Comparison of ENCODE assay signal across 22 mouse cellular contexts in genomic region chr17:28524831-28525430, GRCm38 (mm10). TPM values are rescaled to one million over a fixed set of nuclear protein-coding genes. Genes with fewer than 3 reads are reported as not detected.
A peak's percentile ranks its signal among the peaks of the same experiment; 100 is the strongest.
DNase-seq lines count a peak whose midpoint lies in the region; ATAC-seq and TF ChIP-seq lines count a peak whose summit lies in the region.
"Had no signal": no experiment of that assay in that cellular context is flagged by ENCODE, and none has a peak within 500 bp of the region (broad histone marks: within the 10 kb centered on the region; RNA-seq: fewer than 3 reads in every experiment).

No protein-coding gene starts in this region.

- no peaks in the 10 kb centered on the region for H3K36me3 ChIP-seq in heart, embryonic 15.5 days
- no peaks in the 10 kb centered on the region for H3K36me3 ChIP-seq in limb, embryonic 15.5 days
- H3K36me3 ChIP-seq in limb, embryonic 10.5 days: no peaks in the 10 kb centered on the region
- H3K36me3 ChIP-seq in thymus, adult 2 months (ENCODE audit: control insufficient read depth, insufficient read depth, low read length): no peaks in the 10 kb centered on the region
- no peaks in the 10 kb centered on the region for H3K36me3 ChIP-seq in stomach, embryonic 16.5 days (ENCODE audit: control insufficient read depth, insufficient read depth, low read length)
- H3K36me3 ChIP-seq: limb, embryonic 12.5 days; midbrain, embryonic 12.5 days had no signal

- ATAC-seq in heart, embryonic 15.5 days (replicated peaks; ENCODE audit: insufficient number of reproducible peaks, insufficient read depth, low FRiP score, low read depth): no peak
- no peak for ATAC-seq in limb, embryonic 15.5 days (ENCODE audit: insufficient number of reproducible peaks, low FRiP score, low TSS enrichment, low read depth)
- ATAC-seq in stomach, embryonic 16.5 days (ENCODE audit: insufficient read depth, low FRiP score): no peak

- peaks cover 26% of the 10 kb centered on the region for H3K4me1 ChIP-seq in heart, embryonic 15.5 days (replicated peaks)
- H3K4me1 ChIP-seq in limb, embryonic 15.5 days: peaks cover 30% of the 10 kb centered on the region
- peaks cover 39% of the 10 kb centered on the region for H3K4me1 ChIP-seq in limb, embryonic 10.5 days
- H3K4me1 ChIP-seq in thymus, adult 2 months (replicated peaks; ENCODE audit: control insufficient read depth, insufficient read depth, low read length): peaks cover 45% of the 10 kb centered on the region
- peaks cover 20% of the 10 kb centered on the region for H3K4me1 ChIP-seq in stomach, embryonic 16.5 days (ENCODE audit: control insufficient read depth, insufficient read depth, low read length)

- no peak overlapping the region for H3K9ac ChIP-seq in heart, embryonic 15.5 days
- no peak overlapping the region for H3K9ac ChIP-seq in limb, embryonic 15.5 days
- no peak overlapping the region for H3K9ac ChIP-seq in stomach, embryonic 16.5 days (ENCODE audit: low read length)
- H3K9ac ChIP-seq: hindbrain, embryonic 14.5 days; limb, embryonic 12.5 days; midbrain, embryonic 12.5 days had no signal

- H3K9me3 ChIP-seq in heart, embryonic 15.5 days (replicated peaks): no peaks in the 10 kb centered on the region
- H3K9me3 ChIP-seq in limb, embryonic 15.5 days: no peaks in the 10 kb centered on the region
- no peaks in the 10 kb centered on the region for H3K9me3 ChIP-seq in limb, embryonic 10.5 days (replicated peaks)
- no peaks in the 10 kb centered on the region for H3K9me3 ChIP-seq in stomach, embryonic 16.5 days (replicated peaks; ENCODE audit: control insufficient read depth, low read length)
- H3K9me3 ChIP-seq: limb, embryonic 12.5 days; midbrain, embryonic 12.5 days had no signal

- DNase-seq in heart, adult 8-10 months (ENCODE audit: low spot score): no peak
- no peak for DNase-seq in limb, embryonic 10.5 days (ENCODE audit: low spot score)
- no peak for DNase-seq in thymus, adult 2 months
- no peak for DNase-seq in thymus, postnatal 36 days
- DNase-seq in adrenal gland, adult 8-10 months: no peak
- DNase-seq: cerebellum, adult 9-10 months; embryo, embryonic 11 days; gastrocnemius, postnatal 36 days; kidney, postnatal 36 days; layer of hippocampus, postnatal 36 days; lung, postnatal 4 days; right cerebral cortex, postnatal 4 days had no signal

- TF ChIP-seq POLR2A in thymus, adult 2 months (IDR thresholded peaks at IDR 0.05; ENCODE audit: control insufficient read depth, extremely low read depth, insufficient read depth, low read length, poor library complexity): no peak

- peak overlapping the region; percentile 97; the same call in 1 of the 2 replicates for H3K4me2 ChIP-seq in heart, embryonic 15.5 days
- no peak overlapping the region for H3K4me2 ChIP-seq in limb, embryonic 15.5 days
- no peak overlapping the region for H3K4me2 ChIP-seq in stomach, embryonic 16.5 days (ENCODE audit: low read depth, low read length)
- H3K4me2 ChIP-seq: hindbrain, embryonic 14.5 days; midbrain, embryonic 12.5 days had no signal

- peaks cover 12% of the 10 kb centered on the region for H3K27me3 ChIP-seq in heart, embryonic 15.5 days
- H3K27me3 ChIP-seq in limb, embryonic 15.5 days: no peaks in the 10 kb centered on the region
- peaks cover 33% of the 10 kb centered on the region for H3K27me3 ChIP-seq in limb, embryonic 10.5 days (ENCODE audit: low read depth, poor library complexity, severe bottlenecking)
- no peaks in the 10 kb centered on the region for H3K27me3 ChIP-seq in thymus, adult 2 months (ENCODE audit: control insufficient read depth, insufficient read depth, low read length)
- H3K27me3 ChIP-seq in stomach, embryonic 16.5 days (ENCODE audit: control insufficient read depth, insufficient read depth, low read length): no peaks in the 10 kb centered on the region; the same call in 1 of the 2 replicates

- no peak for TF ChIP-seq CTCF in thymus, adult 2 months (IDR thresholded peaks at IDR 0.05; ENCODE audit: borderline replicate concordance, control insufficient read depth, extremely low read depth, insufficient read depth, low read length, poor library complexity)

- 0 out of 2 replicates have a peak overlapping the region, but pooled peaks have one; percentile 3 for H3K27ac ChIP-seq in heart, embryonic 15.5 days
- H3K27ac ChIP-seq in limb, embryonic 15.5 days: peak overlapping the region; percentile 52; the same call in 1 of the 2 replicates
- no peak overlapping the region for H3K27ac ChIP-seq in limb, embryonic 10.5 days
- peak overlapping the region; percentile 83 for H3K27ac ChIP-seq in thymus, adult 2 months (ENCODE audit: control insufficient read depth, insufficient read depth, low read length)
- H3K27ac ChIP-seq in stomach, embryonic 16.5 days (ENCODE audit: low read length): peak overlapping the region; percentile 18; the same call in 1 of the 2 replicates
- H3K27ac ChIP-seq: hindbrain, embryonic 14.5 days; limb, embryonic 12.5 days; midbrain, embryonic 12.5 days had no signal

- WGBS in heart, embryonic 15.5 days: 65% methylated on average over 4 of the region's 4 CpGs
- 62% methylated on average over 4 of the region's 4 CpGs for WGBS in limb, embryonic 15.5 days
- WGBS in limb, embryonic 10.5 days: 75% methylated on average over 4 of the region's 4 CpGs
- 37% methylated on average over 4 of the region's 4 CpGs for WGBS in thymus, adult 2 months
- WGBS in stomach, embryonic 16.5 days: 64% methylated on average over 4 of the region's 4 CpGs

- no peak overlapping the region for H3K4me3 ChIP-seq in heart, embryonic 15.5 days
- H3K4me3 ChIP-seq in limb, embryonic 15.5 days: no peak overlapping the region
- no peak overlapping the region for H3K4me3 ChIP-seq in limb, embryonic 10.5 days
- peak overlapping the region; percentile 70 for H3K4me3 ChIP-seq in thymus, adult 2 months (ENCODE audit: control insufficient read depth, insufficient read depth, low read length)
- no peak overlapping the region for H3K4me3 ChIP-seq in stomach, embryonic 16.5 days (replicated peaks; ENCODE audit: low read length)
- H3K4me3 ChIP-seq: erythroblast, embryonic 14.5 days; limb, embryonic 12.5 days; midbrain, embryonic 12.5 days had no signal

RNA-seq across cellular contexts. Expression of gene Armc12, which starts 5.7 kb away (rescaled TPM):
- not detected in 2 replicates for polyA plus RNA-seq in heart, embryonic 15.5 days (2015; fragmentation: Nextera tagmentation; extraction: Ambion mirVana)
- total RNA-seq in heart, adult 8-10 months (2022): not detected
- not detected in 2 replicates for polyA plus RNA-seq in limb, embryonic 15.5 days (2015; fragmentation: Nextera tagmentation; extraction: Ambion mirVana)
- not detected in 2 replicates for polyA plus RNA-seq in limb, embryonic 10.5 days (2016; fragmentation: Nextera tagmentation; extraction: Ambion mirVana)
- 0.33 and 0.58 TPM in 2 replicates for polyA plus RNA-seq in thymus, adult 2 months (2012; rRNA removed)
- polyA plus RNA-seq in stomach, embryonic 16.5 days (2015; fragmentation: Nextera tagmentation; extraction: Ambion mirVana): not detected in 2 replicates
- not detected for total RNA-seq in adrenal gland, adult 8-10 months (2022)
- total RNA-seq: adrenal gland, adult 18-20 months; gastrocnemius, postnatal 36 days; layer of hippocampus, postnatal 36 days had no signal
- polyA plus RNA-seq: erythroblast, embryonic 14.5 days; heart, embryonic 16.5 days; hindbrain, embryonic 14.5 days; limb, embryonic 12.5 days; midbrain, embryonic 12.5 days had no signal

RNA-seq across cellular contexts. Expression of gene Fkbp5, which starts 7.6 kb away (rescaled TPM):
- polyA plus RNA-seq in heart, embryonic 15.5 days (2015; fragmentation: Nextera tagmentation; extraction: Ambion mirVana): 16.2 and 33.9 TPM in 2 replicates
- 10 to 100 TPM; 31.0 to 46.7 (median 38.3) TPM for total RNA-seq in heart, adult 8-10 months (2022)
- 29.8 and 42.1 TPM in 2 replicates for polyA plus RNA-seq in limb, embryonic 15.5 days (2015; fragmentation: Nextera tagmentation; extraction: Ambion mirVana)
- 32.5 and 32.6 TPM in 2 replicates for polyA plus RNA-seq in limb, embryonic 10.5 days (2016; fragmentation: Nextera tagmentation; extraction: Ambion mirVana)
- 157 and 179 TPM in 2 replicates for polyA plus RNA-seq in thymus, adult 2 months (2012; rRNA removed)
- polyA plus RNA-seq in stomach, embryonic 16.5 days (2015; fragmentation: Nextera tagmentation; extraction: Ambion mirVana): 25.5 and 27.1 TPM in 2 replicates
- 100 to 1,000 TPM in 2 of 4 experiments, 10 to 100 TPM in 2; 77.9 to 150 (median 98.7) TPM for total RNA-seq in adrenal gland, adult 8-10 months (2022)

RNA-seq across cellular contexts. Expression of gene Clpsl2, which starts 24.3 kb away (rescaled TPM):
- not detected in 2 replicates for polyA plus RNA-seq in heart, embryonic 15.5 days (2015; fragmentation: Nextera tagmentation; extraction: Ambion mirVana)
- total RNA-seq in heart, adult 8-10 months (2022): not detected
- polyA plus RNA-seq in limb, embryonic 15.5 days (2015; fragmentation: Nextera tagmentation; extraction: Ambion mirVana): not detected in 2 replicates
- polyA plus RNA-seq in limb, embryonic 10.5 days (2016; fragmentation: Nextera tagmentation; extraction: Ambion mirVana): not detected in 2 replicates
- polyA plus RNA-seq in thymus, adult 2 months (2012; rRNA removed): not detected in 2 replicates
- polyA plus RNA-seq in stomach, embryonic 16.5 days (2015; fragmentation: Nextera tagmentation; extraction: Ambion mirVana): not detected in 2 replicates
- not detected for total RNA-seq in adrenal gland, adult 8-10 months (2022)
- total RNA-seq: adrenal gland, adult 18-20 months; gastrocnemius, postnatal 36 days; layer of hippocampus, postnatal 36 days had no signal
- polyA plus RNA-seq: erythroblast, embryonic 14.5 days; heart, embryonic 16.5 days; hindbrain, embryonic 14.5 days; limb, embryonic 12.5 days; midbrain, embryonic 12.5 days; testis, adult 2 months had no signal

RNA-seq across cellular contexts. Expression of gene Clps, which starts 35.6 kb away (rescaled TPM):
- 1.1 and 1.2 TPM in 2 replicates for polyA plus RNA-seq in heart, embryonic 15.5 days (2015; fragmentation: Nextera tagmentation; extraction: Ambion mirVana)
- total RNA-seq in heart, adult 8-10 months (2022): not detected
- polyA plus RNA-seq in limb, embryonic 15.5 days (2015; fragmentation: Nextera tagmentation; extraction: Ambion mirVana): 0.47 and 1.8 TPM in 2 replicates
- not detected in 2 replicates for polyA plus RNA-seq in limb, embryonic 10.5 days (2016; fragmentation: Nextera tagmentation; extraction: Ambion mirVana)
- 1.3 and 5.4 TPM in 2 replicates for polyA plus RNA-seq in thymus, adult 2 months (2012; rRNA removed)
- polyA plus RNA-seq in stomach, embryonic 16.5 days (2015; fragmentation: Nextera tagmentation; extraction: Ambion mirVana): 3,124 and 3,837 TPM in 2 replicates
- total RNA-seq in adrenal gland, adult 8-10 months (2022): not detected
- total RNA-seq: adrenal gland, adult 18-20 months; gastrocnemius, postnatal 36 days; layer of hippocampus, postnatal 36 days had no signal
- polyA plus RNA-seq: erythroblast, embryonic 14.5 days; hindbrain, embryonic 14.5 days; limb, embryonic 12.5 days; midbrain, embryonic 12.5 days had no signal

RNA-seq across cellular contexts. Expression of gene Lhfpl5, which starts 50.5 kb away (rescaled TPM):
- polyA plus RNA-seq in heart, embryonic 15.5 days (2015; fragmentation: Nextera tagmentation; extraction: Ambion mirVana): 0.15 and 0.42 TPM in 2 replicates
- total RNA-seq in heart, adult 8-10 months (2022): not detected
- 0.40 and 0.60 TPM in 2 replicates for polyA plus RNA-seq in limb, embryonic 15.5 days (2015; fragmentation: Nextera tagmentation; extraction: Ambion mirVana)
- 0.39 and 0.55 TPM in 2 replicates for polyA plus RNA-seq in limb, embryonic 10.5 days (2016; fragmentation: Nextera tagmentation; extraction: Ambion mirVana)
- 0.24 and 0.27 TPM in 2 replicates for polyA plus RNA-seq in thymus, adult 2 months (2012; rRNA removed)
- polyA plus RNA-seq in stomach, embryonic 16.5 days (2015; fragmentation: Nextera tagmentation; extraction: Ambion mirVana): 0.82 and 0.87 TPM in 2 replicates
- total RNA-seq in adrenal gland, adult 8-10 months (2022): 1 to 10 TPM; 2.6 to 6.7 (median 4.2) TPM
- total RNA-seq: gastrocnemius, postnatal 36 days had no signal
- polyA plus RNA-seq: erythroblast, embryonic 14.5 days had no signal
